Mouse (Mus musculus): ENCODE measurements around the gene Adgrg3. TPM values are rescaled to one million over a fixed set of nuclear protein-coding genes. Genes with fewer than 3 reads are reported as not detected.

Gene Adgrg3
- polyA plus RNA-seq, 1 experiment from 2014 or later = 0.61 TPM

- Histone ChIP-seq H3K9ac (ENCODE audit: low read length) (peak overlapping the region; percentile 70), H3K4me1 (replicated peaks; ENCODE audit: control insufficient read depth, insufficient read depth) (no peaks in the 10 kb centered on the region), H3K27ac (replicated peaks) (peak overlapping the region; percentile 97), H3K9me3 (ENCODE audit: control insufficient read depth, low read length) (no peaks in the 10 kb centered on the region), H3K36me3 (ENCODE audit: control insufficient read depth, insufficient read depth, low read length) (no peaks in the 10 kb centered on the region), H3K27me3 (ENCODE audit: control insufficient read depth, insufficient read depth, low read length) (no peaks in the 10 kb centered on the region), H3K4me3 (ENCODE audit: low read depth, low read length) (peak overlapping the region; percentile 43), H3K4me2 (replicated peaks; ENCODE audit: low read depth) (peak overlapping the region; percentile 63)
- ATAC-seq (ENCODE audit: low FRiP score, low TSS enrichment) (no peak), DNase-seq (ENCODE audit: low spot score) (no peak)
- TF ChIP-seq CTCF (IDR thresholded peaks at IDR 0.05; ENCODE audit: low read depth) (no peak), EP300 (optimal IDR thresholded peaks at IDR 0.05) (no peak)
- WGBS = 41% methylated on average over 9 of the region's 9 CpGs
These were observed 39.4 kb upstream of the Adgrg3 start for GRCm38 (mm10) chr8:94978131-94978530.

- peak overlapping the region; percentile 43 for H3K4me3 ChIP-seq (ENCODE audit: low read depth, low read length)
- H3K27ac ChIP-seq (replicated peaks) = no peak overlapping the region
- 58% methylated on average over 13 of the region's 13 CpGs for WGBS
- ATAC-seq (ENCODE audit: low FRiP score, low TSS enrichment) (no peak), DNase-seq (ENCODE audit: low spot score) (no peak)
- no peaks in the 10 kb centered on the region for H3K9me3 ChIP-seq (ENCODE audit: control insufficient read depth, low read length)
- no peak overlapping the region; the same call in 1 of the 2 replicates for H3K9ac ChIP-seq (ENCODE audit: low read length)
- H3K27me3 ChIP-seq (ENCODE audit: control insufficient read depth, insufficient read depth, low read length) = no peaks in the 10 kb centered on the region
- H3K36me3 ChIP-seq (ENCODE audit: control insufficient read depth, insufficient read depth, low read length) = no peaks in the 10 kb centered on the region
- H3K4me1 ChIP-seq (replicated peaks; ENCODE audit: control insufficient read depth, insufficient read depth) = peaks cover under 1% of the 10 kb centered on the region
- peak overlapping the region; percentile 63 for H3K4me2 ChIP-seq (replicated peaks; ENCODE audit: low read depth)
- TF ChIP-seq CTCF (IDR thresholded peaks at IDR 0.05; ENCODE audit: low read depth) = no peak
- TF ChIP-seq EP300 (optimal IDR thresholded peaks at IDR 0.05) = no peak
These were observed 38.7 kb upstream of the Adgrg3 start for GRCm38 (mm10) chr8:94978593-94979319.

- H3K4me1 ChIP-seq (replicated peaks; ENCODE audit: control insufficient read depth, insufficient read depth) = peaks cover 4% of the 10 kb centered on the region
- TF ChIP-seq EP300 (optimal IDR thresholded peaks at IDR 0.05) (no peak), CTCF (IDR thresholded peaks at IDR 0.05; ENCODE audit: low read depth) (no peak)
- 80% methylated on average over 5 of the region's 5 CpGs for WGBS
- H3K9ac ChIP-seq (ENCODE audit: low read length) = no peak overlapping the region; the same call in 1 of the 2 replicates
- no peak for ATAC-seq (ENCODE audit: low FRiP score, low TSS enrichment)
- no peak overlapping the region for H3K4me3 ChIP-seq (ENCODE audit: low read depth, low read length)
- 0 out of 2 replicates have a peak overlapping the region, but pooled peaks have one; percentile 20 for H3K4me2 ChIP-seq (replicated peaks; ENCODE audit: low read depth)
- no peaks in the 10 kb centered on the region for H3K36me3 ChIP-seq (ENCODE audit: control insufficient read depth, insufficient read depth, low read length)
- no peak overlapping the region for H3K27ac ChIP-seq (replicated peaks)
- DNase-seq (ENCODE audit: low spot score) = no peak
- no peaks in the 10 kb centered on the region for H3K27me3 ChIP-seq (ENCODE audit: control insufficient read depth, insufficient read depth, low read length)
- no peaks in the 10 kb centered on the region for H3K9me3 ChIP-seq (ENCODE audit: control insufficient read depth, low read length)
These were observed 37.3 kb upstream of the Adgrg3 start for GRCm38 (mm10) chr8:94980176-94980575.

GRCm38 (mm10) chr8:94980976-94981375 is 36.5 kb upstream of the Adgrg3 start:
- H3K27me3 ChIP-seq (ENCODE audit: control insufficient read depth, insufficient read depth, low read length) = no peaks in the 10 kb centered on the region
- WGBS = 41% methylated on average over 8 of the region's 8 CpGs
- H3K36me3 ChIP-seq (ENCODE audit: control insufficient read depth, insufficient read depth, low read length) = no peaks in the 10 kb centered on the region
- H3K4me2 ChIP-seq (replicated peaks; ENCODE audit: low read depth) = no peak overlapping the region
- ATAC-seq (ENCODE audit: low FRiP score, low TSS enrichment) (no peak), DNase-seq (ENCODE audit: low spot score) (no peak)
- H3K9ac ChIP-seq (ENCODE audit: low read length) = no peak overlapping the region
- H3K27ac ChIP-seq (replicated peaks) = no peak overlapping the region
- H3K4me1 ChIP-seq (replicated peaks; ENCODE audit: control insufficient read depth, insufficient read depth) = peaks cover 4% of the 10 kb centered on the region
- H3K4me3 ChIP-seq (ENCODE audit: low read depth, low read length) = no peak overlapping the region
- no peaks in the 10 kb centered on the region for H3K9me3 ChIP-seq (ENCODE audit: control insufficient read depth, low read length)
- TF ChIP-seq CTCF (IDR thresholded peaks at IDR 0.05; ENCODE audit: low read depth) = no peak
- TF ChIP-seq EP300 (optimal IDR thresholded peaks at IDR 0.05) = no peak

GRCm38 (mm10) chr8:94981848-94982247 is 35.6 kb upstream of the Adgrg3 start:
- WGBS = 55% methylated on average over 7 of the region's 7 CpGs
- ATAC-seq (ENCODE audit: low FRiP score, low TSS enrichment) (no peak), DNase-seq (ENCODE audit: low spot score) (no peak)
- no peaks in the 10 kb centered on the region for H3K36me3 ChIP-seq (ENCODE audit: control insufficient read depth, insufficient read depth, low read length)
- H3K9ac ChIP-seq (ENCODE audit: low read length) = no peak overlapping the region
- H3K27me3 ChIP-seq (ENCODE audit: control insufficient read depth, insufficient read depth, low read length) = no peaks in the 10 kb centered on the region
- H3K4me3 ChIP-seq (ENCODE audit: low read depth, low read length) = no peak overlapping the region
- H3K4me2 ChIP-seq (replicated peaks; ENCODE audit: low read depth) = no peak overlapping the region
- peaks cover 4% of the 10 kb centered on the region for H3K4me1 ChIP-seq (replicated peaks; ENCODE audit: control insufficient read depth, insufficient read depth)
- H3K27ac ChIP-seq (replicated peaks) = no peak overlapping the region
- TF ChIP-seq CTCF (IDR thresholded peaks at IDR 0.05; ENCODE audit: low read depth) = no peak
- no peak for TF ChIP-seq EP300 (optimal IDR thresholded peaks at IDR 0.05)
- no peaks in the 10 kb centered on the region for H3K9me3 ChIP-seq (ENCODE audit: control insufficient read depth, low read length)

GRCm38 (mm10) chr8:94983146-94983545 is 34.3 kb upstream of the Adgrg3 start:
- H3K27me3 ChIP-seq (ENCODE audit: control insufficient read depth, insufficient read depth, low read length) = no peaks in the 10 kb centered on the region
- H3K9ac ChIP-seq (ENCODE audit: low read length) = no peak overlapping the region
- no peaks in the 10 kb centered on the region for H3K36me3 ChIP-seq (ENCODE audit: control insufficient read depth, insufficient read depth, low read length)
- H3K4me2 ChIP-seq (replicated peaks; ENCODE audit: low read depth) = no peak overlapping the region
- no peak overlapping the region for H3K4me3 ChIP-seq (ENCODE audit: low read depth, low read length)
- WGBS = 13% methylated on average over 5 of the region's 5 CpGs
- no peaks in the 10 kb centered on the region for H3K9me3 ChIP-seq (ENCODE audit: control insufficient read depth, low read length)
- peak overlapping the region; percentile 45 for H3K27ac ChIP-seq (replicated peaks)
- DNase-seq (ENCODE audit: low spot score) = no peak
- no peak for ATAC-seq (ENCODE audit: low FRiP score, low TSS enrichment)
- peaks cover 4% of the 10 kb centered on the region for H3K4me1 ChIP-seq (replicated peaks; ENCODE audit: control insufficient read depth, insufficient read depth)
- TF ChIP-seq EP300 (optimal IDR thresholded peaks at IDR 0.05) = no peak
- no peak for TF ChIP-seq CTCF (IDR thresholded peaks at IDR 0.05; ENCODE audit: low read depth)

All from stomach, postnatal 0 days (tissue).